Mouse (Mus musculus): ENCODE measurements around the gene Dnmt3c.
"Not testable (repeated sequence)": the region's sequence is repeated elsewhere in the genome, so short reads cannot be mapped to it uniquely, and the experiment has no call there.

The Dnmt3c gene

DNA sequence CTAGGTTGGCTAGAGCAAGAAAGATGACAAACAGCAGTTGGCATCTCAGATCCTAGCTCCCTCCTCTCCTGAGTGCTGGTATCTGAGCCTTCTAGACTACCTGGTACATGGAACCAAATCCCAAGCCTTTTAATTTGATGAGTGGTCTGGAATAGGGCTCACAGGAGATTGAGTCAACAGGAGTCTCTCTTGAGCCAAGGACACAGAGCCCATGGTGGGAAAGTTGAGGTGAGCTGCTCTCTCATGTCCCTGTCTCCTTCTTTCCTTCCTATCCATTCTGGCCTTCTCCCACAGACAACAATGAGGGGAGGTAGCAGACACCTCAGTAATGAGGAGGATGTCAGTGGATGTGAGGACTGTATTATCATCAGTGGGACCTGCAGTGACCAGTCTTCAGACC is at the start of gene Dnmt3c:
Dnmt3c (plus strand) TSS at position 301 of the 400 bp plus-strand sequence.
- DNase-seq (ENCODE audit: low read depth) = no peak

DNA sequence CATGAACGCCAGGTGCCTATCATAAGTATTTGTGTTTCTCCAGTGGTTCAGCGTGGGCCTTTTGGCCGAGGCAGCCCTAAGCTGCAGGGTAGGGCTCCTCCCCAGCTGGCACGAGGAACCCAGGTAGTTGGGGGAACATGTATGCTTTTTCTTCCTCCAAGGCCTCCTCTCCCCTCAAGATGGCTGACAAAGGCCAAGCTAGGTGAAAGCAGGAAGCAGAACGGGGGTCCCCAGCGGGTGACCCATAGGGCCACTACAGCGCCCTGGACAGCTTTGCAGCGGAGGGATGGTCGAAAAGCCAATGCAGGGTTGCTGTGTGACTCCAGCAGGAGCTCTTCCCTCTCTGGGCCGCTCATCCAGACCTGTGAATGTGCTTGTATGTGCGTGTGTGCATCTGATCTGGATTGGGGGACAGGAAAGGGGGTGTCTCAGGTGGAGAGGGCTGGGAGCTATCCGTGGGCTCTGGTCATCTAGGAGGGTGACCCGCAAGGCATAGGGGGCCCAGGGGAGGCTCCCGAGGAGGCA is 47.6 kb upstream of the Dnmt3c start:
- DNase-seq (ENCODE audit: low read depth) = no peak

DNA sequence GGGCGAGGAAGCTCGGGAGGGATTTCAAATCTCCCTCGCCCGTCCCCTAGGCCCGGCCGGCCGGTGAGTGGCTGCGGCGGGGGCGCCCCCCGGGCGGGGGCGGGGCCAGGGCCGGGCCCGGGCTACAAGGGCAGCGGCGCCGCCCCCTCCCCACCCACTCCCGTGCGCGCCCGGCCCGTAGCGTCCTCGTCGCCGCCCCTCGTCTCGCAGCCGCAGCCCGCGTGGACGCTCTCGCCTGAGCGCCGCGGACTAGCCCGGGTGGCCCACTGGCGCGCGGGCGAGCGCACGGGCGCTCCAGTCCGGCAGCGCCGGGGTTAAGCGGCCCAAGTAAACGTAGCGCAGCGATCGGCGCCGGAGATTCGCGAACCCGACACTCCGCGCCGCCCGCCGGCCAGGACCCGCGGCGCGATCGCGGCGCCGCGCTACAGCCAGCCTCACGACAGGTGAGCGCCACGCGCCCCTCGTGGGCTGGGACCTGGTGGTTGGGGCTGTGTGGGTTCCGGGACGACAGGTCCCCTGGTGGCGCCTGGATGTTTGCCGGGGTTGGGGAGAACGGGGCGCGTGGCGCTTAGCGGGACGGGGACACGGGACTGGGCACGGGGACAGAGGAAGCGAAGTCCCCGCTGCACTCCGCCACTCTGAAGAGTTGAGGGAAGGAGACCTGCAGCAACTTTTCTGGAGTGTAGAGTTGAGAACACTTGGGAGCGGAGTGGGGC is 47.0 kb upstream of the Dnmt3c start, which contains the start of gene Dnmt3b:
Dnmt3b (plus strand) TSS at position 153 of the 716 bp plus-strand sequence.
- DNase-seq (ENCODE audit: low read depth) = peak; percentile 78

DNA sequence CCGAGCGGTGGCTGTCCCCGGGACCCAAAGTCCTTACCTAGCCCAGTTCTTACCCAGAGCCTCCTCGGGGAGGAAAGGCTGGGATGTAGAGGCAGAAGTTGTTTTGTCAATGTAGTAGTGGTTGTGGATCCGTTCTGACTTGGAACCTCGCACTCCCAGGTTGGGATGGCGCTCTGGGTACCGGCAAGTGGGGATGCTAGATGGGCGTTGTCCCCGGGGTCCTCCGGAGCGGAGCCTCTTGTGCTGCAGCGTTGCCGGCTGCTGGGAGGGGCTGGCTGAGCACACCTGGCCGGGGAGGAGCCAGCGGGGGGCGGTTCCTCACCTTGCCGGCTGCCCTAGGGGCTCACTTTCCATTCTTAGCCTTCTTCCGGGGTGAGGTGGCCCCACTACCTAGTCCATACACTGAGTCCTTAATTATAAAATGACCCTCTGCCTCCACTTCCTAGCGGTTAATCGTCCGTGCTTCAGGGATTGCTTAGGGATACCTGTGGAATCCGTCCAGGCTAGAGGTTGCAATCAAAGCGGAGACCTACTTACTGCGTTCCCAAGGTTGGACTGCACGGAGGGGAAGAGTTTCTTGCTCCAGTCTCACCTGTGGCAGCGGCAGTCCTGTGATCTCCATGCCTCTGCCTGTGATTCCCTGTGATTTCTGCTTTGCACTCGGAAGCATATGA is 46.3 kb upstream of the Dnmt3c start:
- DNase-seq (ENCODE audit: low read depth) = no peak

DNA sequence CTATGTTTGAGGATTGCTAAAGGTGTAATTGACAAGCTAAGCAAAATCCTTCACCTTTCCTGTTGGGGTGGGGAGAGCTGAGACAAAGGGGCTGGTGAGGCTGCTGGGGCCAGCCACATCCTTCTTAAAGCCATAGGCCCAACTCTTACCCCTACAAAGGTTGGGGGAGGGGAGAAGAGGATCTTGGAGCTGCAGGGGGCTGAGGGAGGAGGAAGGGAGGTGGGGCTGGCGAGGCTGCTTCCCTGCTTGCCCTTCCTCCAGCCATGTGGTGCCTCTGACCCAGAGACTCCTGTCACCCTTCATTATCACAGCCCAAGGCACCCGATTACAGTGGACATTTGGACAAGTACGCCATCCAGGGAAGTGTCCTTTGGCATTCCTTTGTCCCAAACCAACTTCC is 44.8 kb upstream of the Dnmt3c start:
- no peak for DNase-seq (ENCODE audit: low read depth)

DNA sequence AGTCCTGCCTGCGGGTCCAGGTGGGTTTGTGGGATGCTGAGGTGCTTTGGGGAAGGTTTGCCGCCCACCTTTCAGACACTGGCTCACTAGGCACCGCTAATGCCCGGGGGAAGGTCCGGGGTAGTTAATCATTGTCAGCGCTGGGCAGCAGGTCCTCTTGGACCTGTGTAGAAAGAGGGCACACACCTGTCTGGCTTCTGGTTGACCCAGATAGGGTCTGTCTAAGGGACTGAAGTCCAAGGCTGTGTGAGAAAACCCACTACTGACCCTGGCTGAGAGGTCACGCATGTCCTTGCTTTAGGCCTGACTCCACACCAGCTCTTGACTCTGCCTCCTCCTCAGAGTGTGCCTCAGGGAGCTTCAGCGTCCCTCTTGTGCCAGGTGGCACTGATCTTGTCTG is 38.8 kb upstream of the Dnmt3c start:
- not testable (repeated sequence) for DNase-seq (ENCODE audit: low read depth)

DNA sequence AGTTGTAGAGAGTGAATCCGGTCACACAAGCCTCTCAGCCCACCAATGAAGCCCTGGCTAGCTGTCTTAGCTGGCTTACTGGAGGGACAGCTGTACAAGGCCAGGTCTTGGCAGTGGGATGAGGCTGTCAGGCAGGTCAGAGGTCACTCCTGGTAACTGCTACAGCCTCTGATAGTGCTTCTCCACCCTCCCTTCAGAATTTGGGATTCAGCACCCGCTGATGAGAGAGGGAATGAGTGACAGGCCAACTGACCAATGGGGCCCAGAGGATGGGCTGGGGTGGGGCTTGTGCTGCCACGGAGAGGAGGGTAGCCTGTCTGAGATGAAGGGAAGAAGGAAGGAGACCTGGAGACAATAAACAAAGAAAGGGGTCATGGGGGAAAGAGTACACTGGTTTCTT is 35.8 kb upstream of the Dnmt3c start:
- peak; percentile 23 for DNase-seq (ENCODE audit: low read depth)

DNA sequence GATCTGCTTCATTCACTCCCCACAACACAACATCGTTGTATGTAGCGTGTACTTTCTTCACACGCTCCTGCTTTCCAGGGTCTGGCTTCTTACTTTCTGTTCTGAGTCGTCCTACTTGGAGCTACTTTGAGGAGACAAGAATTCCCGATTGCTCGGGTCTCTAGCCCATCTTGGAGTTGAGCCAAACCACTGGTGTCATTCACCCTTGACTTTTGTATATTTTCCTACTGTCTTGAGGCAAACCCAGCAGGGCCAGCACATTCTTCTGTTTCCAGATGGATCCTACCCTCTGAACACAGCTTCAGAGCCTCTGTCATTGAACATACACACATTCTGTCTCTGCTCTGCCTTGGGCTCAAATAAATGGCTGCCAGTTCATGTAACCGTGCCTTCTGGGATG is 31.1 kb upstream of the Dnmt3c start:
- peak; percentile 22 for DNase-seq (ENCODE audit: low read depth)

DNA sequence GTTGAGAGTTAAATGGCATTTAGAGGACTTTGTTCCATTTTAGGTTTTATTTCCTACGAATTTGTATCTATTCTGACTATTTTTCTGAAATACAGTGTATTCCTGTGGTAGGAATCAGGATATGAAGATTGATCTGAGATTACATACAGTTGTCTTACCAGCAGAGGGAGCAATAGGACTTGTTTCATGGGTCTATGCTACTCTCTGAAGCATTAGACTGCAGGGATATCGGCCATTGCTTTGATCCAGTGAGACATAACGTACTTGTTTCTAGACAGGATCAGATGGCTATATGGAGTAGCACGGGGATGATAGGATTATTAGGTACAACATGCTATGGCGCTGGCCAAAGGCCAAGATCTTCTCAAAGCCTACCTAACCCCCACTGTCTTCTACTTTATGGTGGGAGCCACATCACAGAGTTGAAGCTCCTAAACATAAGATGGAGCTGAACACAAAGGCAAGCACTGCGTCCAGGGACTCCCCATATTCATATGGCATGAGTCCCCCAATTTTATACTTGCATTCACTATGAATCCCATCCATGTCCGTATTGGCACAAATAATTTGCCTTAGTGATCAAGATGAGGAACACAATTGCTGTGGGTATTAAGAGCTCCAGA is 27.6 kb upstream of the Dnmt3c start:
- DNase-seq (ENCODE audit: low read depth) = peak; percentile 75

DNA sequence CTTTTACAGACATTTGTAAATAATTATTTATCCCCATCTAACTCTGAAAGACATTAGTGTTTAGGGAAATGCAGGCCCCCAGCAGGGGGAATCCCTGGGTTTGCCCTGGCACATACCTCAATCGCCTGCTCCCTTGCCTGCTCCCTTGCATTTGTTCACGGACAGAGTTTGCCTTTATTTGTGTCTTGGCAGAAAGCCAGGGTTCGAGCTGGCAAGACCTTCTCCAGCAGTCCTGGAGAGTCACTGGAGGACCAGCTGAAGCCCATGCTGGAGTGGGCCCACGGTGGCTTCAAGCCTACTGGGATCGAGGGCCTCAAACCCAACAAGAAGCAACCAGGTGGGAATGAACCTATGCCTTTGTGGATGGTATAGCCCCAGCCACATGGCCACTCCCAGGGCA is 26.3 kb upstream of the Dnmt3c start:
- DNase-seq (ENCODE audit: low read depth) = no peak

DNA sequence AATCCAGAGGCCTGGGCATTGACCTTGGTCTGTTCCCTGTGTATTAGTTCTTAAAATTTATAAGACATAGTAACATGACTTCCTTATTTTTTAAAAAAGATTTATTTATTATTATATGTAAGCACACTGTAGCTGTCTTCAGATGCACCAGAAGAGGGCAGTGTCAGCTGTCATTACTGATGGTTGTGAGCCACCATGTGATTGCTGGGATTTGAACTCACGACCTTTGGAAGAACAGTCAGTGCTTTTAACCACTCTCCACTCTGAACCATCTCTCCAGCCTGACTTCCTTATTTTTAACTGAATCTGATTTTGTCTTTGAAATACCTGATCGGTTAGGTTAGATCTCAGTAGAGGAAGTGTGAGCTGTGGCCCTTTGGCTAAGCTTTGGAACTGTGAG is 23.8 kb upstream of the Dnmt3c start:
- DNase-seq (ENCODE audit: low read depth) = peak; percentile 14

DNA sequence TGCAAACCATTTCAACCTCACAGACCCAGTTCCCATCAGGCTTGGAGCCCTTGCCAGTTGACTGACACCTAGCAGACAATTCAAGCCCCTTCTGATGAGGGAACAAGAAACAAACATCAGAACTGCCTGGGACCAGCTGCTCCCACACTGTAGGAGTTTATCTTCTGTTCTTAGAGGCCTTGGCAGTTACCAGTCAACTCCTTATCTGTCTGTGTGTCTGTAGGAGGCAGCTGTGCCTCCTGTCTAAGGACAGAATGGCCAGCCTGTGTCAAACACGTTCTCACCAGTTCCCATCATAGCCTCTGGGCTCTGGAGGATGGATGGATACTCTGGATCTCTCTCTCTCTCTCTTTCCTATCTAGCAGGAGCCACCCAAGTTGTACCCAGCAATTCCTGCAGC is 21.1 kb upstream of the Dnmt3c start:
- DNase-seq (ENCODE audit: low read depth) = not testable (repeated sequence)

DNA sequence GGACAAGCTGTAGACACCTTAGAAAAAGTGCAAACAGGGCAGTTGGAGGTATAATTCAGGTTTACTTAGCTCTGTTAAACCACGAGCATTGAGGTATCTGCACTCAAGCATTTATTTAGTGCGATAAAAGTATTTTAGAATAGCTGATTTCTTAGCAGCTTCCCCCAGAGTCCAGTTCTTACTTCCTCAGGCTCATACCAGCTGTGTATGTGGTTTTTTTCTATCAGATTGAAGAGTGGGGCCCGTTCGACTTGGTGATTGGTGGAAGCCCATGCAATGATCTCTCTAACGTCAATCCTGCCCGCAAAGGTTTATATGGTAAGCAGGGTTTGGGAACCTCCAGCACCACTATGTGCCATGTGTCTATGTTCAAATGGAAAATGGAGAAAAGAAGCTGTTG is 19.5 kb upstream of the Dnmt3c start:
- DNase-seq (ENCODE audit: low read depth) = no peak

DNA sequence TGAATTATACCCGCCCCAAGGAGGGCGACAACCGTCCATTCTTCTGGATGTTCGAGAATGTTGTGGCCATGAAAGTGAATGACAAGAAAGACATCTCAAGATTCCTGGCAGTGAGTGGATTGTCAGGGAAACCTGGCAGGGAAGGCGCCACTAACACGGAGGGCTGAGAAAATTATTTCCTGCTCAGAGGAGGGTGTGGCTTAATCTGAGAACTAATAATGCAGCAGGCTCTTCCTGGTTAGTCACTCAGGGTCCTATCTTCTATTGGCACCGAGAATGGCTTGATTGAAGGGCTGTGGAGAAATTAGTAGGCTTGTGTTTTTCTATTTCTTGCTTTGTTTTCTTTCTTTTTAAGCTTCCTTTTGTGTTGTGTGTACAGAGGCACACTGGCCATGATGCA is 18.9 kb upstream of the Dnmt3c start:
- no peak for DNase-seq (ENCODE audit: low read depth)

DNA sequence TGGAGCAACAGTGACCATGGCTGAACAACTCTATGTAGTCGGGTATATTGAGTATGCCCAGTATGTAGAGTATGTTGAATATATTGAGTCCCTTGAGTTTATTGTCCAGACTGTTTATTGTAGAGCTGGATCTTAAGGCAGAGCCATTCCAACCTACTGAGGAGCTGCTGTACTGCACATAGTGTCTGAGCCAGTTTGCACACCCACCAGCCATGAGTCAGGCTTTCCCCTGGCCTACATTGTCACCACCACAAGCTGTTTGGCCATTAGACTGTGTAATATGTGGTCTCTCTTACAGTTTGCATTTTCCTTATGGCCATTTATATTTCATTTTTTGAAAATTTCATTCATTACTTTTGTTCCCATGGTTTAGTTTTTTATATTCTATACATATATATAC is 16.5 kb upstream of the Dnmt3c start:
- DNase-seq (ENCODE audit: low read depth) = no peak

DNA sequence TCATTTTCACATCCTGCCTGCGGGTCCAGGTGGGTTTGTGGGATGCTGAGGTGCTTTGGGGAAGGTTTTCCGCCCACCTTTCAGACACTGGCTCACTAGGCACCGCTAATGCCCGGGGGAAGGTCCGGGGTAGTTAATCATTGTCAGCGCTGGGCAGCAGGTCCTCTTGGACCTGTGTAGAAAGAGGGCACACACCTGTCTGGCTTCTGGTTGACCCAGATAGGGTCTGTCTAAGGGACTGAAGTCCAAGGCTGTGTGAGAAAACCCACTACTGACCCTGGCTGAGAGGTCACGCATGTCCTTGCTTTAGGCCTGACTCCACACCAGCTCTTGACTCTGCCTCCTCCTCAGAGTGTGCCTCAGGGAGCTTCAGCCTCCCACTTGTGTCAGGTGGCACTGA is 3.0 kb upstream of the Dnmt3c start:
- not testable (repeated sequence) for DNase-seq (ENCODE audit: low read depth)

DNA sequence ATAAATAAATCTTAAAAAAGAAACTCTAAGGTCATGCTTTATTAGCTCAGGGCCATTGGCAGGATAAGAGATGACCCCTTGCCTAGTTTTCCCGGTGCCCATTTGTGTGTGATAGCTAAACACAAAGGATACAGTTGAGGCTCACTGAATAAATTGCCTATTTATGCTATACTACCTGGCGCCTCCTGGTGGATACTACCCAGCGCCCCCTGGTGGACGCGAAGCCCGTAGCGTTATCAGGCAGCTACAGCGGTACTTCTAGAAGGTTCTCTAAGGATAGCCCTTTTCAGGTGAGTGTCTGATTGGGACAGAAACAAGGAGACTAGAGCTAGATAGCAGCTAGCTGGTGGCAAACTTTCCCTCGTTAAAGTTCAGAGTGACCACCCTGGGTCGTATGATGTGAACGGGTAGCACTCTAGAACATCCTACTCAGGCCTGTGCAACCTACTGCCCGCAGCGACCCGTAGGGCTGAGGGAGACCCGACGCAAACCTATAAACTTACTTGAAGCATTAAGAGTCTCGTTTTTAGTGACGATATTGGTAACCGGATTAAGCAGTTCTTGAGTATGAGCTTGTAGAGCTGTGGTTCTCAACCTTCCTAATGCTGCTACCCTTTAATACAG is 1.9 kb upstream of the Dnmt3c start:
- DNase-seq (ENCODE audit: low read depth) = peak; percentile 29

DNA sequence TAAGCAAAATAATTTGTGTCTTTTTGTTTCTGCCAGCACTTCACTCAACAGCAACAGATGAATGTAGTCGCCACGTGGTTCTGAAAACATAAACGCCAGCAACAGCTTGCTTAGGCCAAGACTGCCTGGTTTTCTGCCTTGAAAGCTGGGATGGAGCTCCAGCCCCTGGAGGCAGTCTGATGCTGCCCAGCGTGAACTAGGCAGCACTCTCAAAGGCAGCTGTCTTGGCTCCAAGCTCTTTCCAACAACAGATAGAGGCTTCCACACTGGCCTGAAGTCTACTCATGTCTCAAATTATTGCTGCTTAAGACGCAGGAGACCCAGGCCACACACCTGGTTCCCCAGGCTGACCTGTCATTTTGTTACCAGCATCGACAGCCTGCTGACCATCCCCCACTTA is 6.9 kb downstream of the Dnmt3c start:
- DNase-seq (ENCODE audit: low read depth) = peak; percentile 5

DNA sequence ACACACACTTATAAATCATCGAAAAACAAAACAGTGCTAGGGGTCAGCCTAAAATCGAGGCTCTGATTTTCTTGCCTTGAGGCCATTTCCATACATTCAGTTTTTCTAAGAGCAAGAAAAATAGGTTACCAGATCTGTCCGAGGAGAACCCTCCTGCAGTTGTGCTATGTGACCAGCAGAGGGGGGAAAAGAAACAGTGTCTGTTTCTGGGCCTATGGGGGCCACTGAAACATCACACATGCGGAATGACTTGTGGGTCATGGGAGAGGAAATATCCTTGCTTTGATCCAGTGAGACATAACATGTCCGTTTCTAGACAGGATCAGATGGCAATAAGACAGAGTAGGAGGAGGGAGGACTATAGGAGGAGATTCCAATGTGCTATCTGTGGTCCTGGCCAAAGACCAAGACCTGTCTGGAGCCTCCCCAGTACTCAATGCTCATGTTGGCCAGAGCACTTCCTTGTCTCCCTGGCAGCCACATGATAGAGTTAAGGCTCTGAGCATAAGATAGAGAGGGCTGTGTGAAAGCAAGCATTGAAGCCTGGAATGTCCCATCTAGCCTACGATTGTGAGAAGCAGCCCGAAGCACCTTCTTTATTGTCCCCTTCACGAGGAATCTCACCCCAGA is 14.4 kb downstream of the Dnmt3c start:
- DNase-seq (ENCODE audit: low read depth) = peak; percentile 70

DNA sequence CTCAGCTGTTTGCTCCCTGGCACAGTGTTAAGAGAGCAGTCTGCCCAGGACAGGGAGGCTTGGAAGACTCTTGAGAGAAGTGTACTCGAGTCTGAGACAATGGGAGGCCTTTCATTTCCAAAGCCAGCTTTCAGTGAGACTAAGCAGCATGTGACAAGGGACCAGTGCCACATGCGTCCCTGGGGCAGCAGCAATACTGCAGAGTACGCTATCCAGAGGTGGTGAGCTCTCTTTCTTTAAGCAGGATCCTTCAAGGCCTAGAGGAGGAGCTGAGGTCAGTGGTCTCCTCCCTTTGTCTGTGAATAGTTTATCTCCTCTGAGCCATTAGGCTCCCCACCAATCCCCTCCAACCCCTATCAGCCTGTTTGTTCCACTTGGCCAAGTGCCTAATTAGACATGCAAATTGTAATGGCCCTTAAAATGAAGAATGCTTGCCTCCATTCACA is 16.2 kb downstream of the Dnmt3c start:
- DNase-seq (ENCODE audit: low read depth) = no peak

DNA sequence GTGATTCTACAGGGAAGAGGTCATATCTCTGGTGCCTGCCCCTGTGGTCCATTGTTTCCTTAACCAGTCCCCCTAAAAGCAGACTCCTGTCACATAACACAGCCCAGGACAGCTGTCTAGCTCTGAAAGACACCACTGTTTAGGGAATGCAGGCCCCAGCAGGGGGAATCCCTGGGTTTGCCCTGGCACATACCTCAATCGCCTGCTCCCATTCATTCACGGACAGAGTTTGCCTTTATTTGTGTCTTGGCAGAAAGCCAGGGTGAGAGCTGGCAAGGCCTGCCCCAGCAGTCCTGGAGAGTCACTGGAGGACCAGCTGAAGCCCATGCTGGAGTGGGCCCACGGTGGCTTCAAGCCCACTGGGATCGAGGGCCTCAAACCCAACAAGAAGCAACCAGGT is 16.8 kb downstream of the Dnmt3c start:
- DNase-seq (ENCODE audit: low read depth) = peak; percentile 36

DNA sequence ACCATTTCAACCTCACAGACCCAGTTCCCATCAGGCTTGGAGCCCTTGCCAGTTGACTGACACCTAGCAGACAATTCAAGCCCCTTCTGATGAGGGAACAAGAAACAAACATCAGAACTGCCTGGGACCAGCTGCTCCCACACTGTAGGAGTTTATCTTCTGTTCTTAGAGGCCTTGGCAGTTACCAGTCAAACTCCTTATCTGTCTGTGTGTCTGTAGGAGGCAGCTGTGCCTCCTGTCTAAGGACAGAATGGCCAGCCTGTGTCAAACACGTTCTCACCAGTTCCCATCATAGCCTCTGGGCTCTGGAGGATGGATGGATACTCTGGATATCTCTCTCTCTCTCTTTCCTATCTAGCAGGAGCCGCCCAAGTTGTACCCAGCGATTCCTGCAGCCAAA is 21.4 kb downstream of the Dnmt3c start:
- DNase-seq (ENCODE audit: low read depth) = not testable (repeated sequence)

All from NIH3T3 (cell line).